Mouse (Mus musculus): ENCODE data around the gene Marc2.

DNA sequence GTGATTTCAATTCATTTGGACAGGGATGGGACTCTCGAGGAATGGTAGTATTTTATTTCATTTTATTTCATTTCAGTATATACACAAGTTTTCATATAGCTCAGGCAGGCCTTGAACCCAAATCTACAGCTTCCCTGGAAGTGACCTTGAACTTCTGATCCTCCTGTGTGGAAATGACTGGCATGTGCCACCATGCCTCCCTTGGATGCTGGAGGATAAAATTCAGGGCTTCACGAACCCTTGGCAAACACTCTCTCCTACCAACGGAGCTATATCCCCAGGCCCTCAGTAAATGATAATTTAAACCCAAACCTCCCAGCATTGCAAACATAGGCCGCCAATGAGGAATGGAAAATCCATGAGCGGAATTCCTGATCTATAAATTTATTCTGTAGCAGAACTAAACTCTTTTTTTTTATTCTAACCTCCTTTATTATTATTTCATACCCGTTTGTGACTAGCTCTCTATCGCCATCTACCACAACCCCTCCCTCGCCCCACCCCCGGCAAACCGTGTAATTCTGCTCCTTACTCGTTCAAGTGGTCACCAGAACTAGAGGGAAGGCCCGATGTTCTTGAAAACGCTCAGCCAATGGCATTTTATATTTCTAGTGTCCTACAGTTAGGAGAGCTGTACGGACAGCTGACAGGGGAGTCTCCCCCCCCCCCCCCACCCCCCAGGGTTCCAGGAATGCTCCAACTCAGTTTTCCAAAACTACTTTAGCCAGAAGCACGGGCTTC, 1.8 kb downstream of the Marc2 start:
- TF ChIP-seq CTCF (IDR thresholded peaks at IDR 0.05; ENCODE audit: extremely low read depth, insufficient read length, insufficient replicate concordance, low read depth, low read length) (peak; percentile 39; the same call in 1 of the 2 replicates), POLR2A (IDR thresholded peaks at IDR 0.05; ENCODE audit: low read depth, low read length) (no peak)
